Mouse (Mus musculus) G1E-ER4 (cell line): ENCODE measurements around the gene Ptpn12. TPM values are rescaled to one million over a fixed set of nuclear protein-coding genes. Genes with fewer than 3 reads are reported as not detected.

Experiments
- GATA1 ChIP-seq: IDR thresholded peaks from one replicate; pipeline ENCODE4 v1.8.0; 2012; ENCODE audit warnings: low read length, inconsistent platforms
- polyA plus RNA-seq: library from polyadenylated mRNA; stranded (reverse); fragments of >175 nt; gene quantifications from 2 replicates; pipeline ENCODE4 v1.2.3, GENCODE M21; 2012

Ptpn12 gene
- polyA plus RNA-seq, 1 experiment = 36.0 TPM

GRCm38 (mm10) chr5:20946906-20947305, 108.8 kb downstream of the Ptpn12 start:
- TF ChIP-seq GATA1 = no peak

DNA sequence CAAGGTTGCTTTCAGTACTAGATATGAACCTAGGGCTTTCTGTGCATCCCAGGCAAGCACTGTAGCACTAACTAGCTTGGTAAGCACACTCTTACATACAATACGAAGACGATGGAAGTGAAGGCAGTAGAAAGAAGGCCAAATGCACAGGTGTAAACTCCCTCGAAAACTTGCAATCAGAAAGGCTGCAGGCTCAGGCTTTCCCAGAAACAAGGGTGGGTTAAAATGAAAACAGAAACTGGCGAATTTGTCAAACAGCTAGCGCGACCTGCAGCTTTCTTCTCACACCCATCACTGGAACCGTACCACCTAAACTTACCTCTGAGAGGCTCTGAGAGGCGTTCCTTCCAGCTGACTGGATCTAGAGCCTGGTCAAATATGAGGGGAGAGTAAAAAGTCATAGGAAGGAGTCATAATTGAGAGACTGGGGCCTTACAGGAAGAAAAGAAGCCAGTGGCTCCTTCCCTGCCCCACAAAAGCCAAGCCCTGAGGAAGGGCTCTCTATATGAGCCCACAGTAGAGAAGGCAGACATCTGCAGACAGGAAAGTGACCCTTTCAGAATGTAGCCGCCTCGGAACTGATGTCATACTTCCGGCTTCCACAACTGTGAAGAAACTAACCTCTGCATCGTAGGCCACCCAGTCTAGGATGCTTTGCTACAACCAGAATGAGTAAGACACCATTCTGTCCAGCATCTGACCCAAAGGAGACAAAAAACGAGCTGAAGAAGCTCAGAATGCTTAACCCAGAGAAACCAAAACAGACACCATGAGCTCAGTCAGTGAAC, 110.6 kb downstream of the Ptpn12 start:
- no peak for TF ChIP-seq GATA1

GRCm38 (mm10) chr5:20942523-20942922, 113.2 kb downstream of the Ptpn12 start:
- TF ChIP-seq GATA1 = no peak

DNA sequence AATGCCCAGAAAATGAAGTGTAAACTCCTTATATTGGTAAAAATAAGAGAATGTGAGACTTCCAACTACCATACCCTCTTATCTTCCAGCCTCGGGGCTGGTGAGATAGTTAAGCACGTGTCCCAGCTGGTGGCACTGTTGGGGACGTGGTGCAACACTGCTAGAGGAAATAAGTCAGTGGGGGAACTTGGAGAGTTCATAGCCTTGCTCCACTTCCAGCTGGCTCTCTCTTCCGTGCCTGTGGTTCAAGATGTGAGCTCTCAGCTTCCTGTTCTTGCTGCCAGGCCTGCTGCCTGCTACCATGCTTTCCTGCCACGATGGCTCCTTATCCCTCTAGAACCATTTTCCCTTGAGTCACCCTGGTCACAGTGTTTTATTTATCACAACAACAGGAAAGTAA, 114.5 kb downstream of the Ptpn12 start:
- peak; percentile 47 for TF ChIP-seq GATA1

GRCm38 (mm10) chr5:20940696-20941095, 115.0 kb downstream of the Ptpn12 start:
- no peak for TF ChIP-seq GATA1

- no peak for TF ChIP-seq GATA1
Measured at GRCm38 (mm10) chr5:20940040-20940571, 115.6 kb downstream of the Ptpn12 start.

- no peak for TF ChIP-seq GATA1
Measured at GRCm38 (mm10) chr5:20938523-20938922, 117.2 kb downstream of the Ptpn12 start.

Other genes with a start within 250 kb of the Ptpn12 start
- 5.3 and 5.6 TPM in 2 replicates for gene Phtf2, start 173.8 kb downstream of the Ptpn12 start, polyA plus RNA-seq
- gene Tmem60, start 173.7 kb downstream of the Ptpn12 start, polyA plus RNA-seq = 2.8 and 2.9 TPM in 2 replicates
- gene Rsbn1l, start 99.5 kb downstream of the Ptpn12 start, polyA plus RNA-seq = 13.3 and 15.7 TPM in 2 replicates
- gene Gsap, start 130.3 kb upstream of the Ptpn12 start, polyA plus RNA-seq = not detected in 2 replicates